Mouse (Mus musculus) layer of hippocampus, adult 9-10 months (tissue): Measurements from ENCODE around the gene Ropn1l.

Experiments used
- DNase-seq: peaks from one replicate; pipeline ENCODE4 v3.0.0; 2022; ENCODE audit warnings: low spot score

The Ropn1l gene

DNA sequence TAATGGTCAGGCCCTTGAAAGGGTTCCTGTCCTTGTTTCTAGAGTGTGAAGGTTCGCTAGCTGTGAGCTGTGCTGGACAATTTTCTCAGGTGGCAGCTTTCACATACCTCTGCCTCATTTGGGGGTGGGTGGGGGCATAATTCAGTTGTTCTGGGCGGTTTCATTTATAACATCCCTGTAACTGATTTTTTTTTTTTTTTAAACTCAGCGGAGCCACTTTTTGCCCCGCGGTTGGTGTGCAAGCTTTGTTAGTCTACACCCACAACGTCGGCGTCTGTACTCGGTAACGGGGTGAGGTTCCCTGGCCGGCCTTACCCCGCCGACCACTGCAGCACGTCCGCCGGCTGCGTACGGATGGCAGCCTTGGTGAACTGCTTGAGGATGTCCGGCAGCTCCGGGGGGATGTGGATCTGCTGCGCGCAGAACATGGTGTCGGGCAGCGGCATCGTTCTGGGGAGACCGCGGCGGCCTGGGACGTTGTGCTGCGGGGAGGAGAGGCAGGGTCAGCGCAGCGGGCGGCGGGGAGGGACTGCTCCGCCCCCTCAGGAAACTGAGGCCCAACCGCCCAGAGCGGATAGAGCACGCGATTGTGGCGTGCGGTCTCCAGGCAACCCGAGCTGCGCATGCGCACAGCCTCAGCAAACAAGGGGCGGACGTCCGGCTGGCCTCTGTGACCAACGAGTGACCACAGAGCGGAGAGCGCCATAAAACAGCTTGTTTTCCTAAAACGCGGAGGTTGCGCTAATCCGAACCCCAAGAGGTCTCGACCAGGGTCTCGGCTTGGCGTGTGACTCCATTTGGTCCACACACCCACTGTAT lies at the start of gene Ropn1l:
Gene Ropn1l (minus strand): TSS at position 640 of the 819 bp plus-strand sequence.
- DNase-seq, result peak; percentile 71

DNA sequence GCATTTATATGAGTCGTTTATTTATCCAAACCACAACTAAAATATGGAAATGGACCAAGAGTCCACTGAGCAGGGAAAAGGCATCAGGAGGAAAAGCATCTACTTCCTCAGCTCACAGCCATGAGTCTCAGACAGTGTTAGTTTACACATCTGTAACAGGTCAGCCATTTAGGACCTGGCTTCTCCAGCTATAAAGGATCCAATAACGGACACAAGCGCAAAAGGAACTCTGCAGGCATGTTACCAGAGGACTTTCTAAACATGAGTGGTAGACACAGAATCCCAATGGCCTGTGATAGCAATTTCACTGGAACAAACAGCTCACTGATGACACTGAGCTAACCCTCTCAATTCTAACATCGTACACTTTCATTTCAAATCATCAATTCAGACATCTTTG lies 49.5 kb upstream of the Ropn1l start:
- no peak for DNase-seq

DNA sequence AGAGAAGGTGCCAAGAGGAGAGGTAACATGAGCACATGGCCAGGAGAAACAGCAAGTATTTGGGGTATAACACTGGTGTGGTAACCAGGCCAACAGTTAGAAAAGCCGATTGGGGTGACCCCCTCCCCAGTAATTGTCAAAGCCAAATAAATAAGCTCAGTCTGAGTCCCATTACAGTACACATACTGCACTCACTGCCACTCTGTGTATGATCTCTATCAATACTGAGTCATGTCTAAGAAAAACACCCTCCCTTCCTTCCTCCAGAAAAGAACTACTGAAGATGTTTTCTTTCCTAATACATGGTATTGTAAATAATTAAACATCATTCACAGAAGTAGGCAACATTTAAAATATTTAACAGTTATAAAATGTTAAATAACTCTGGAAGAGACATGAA lies 48.8 kb upstream of the Ropn1l start:
- no peak for DNase-seq

DNA sequence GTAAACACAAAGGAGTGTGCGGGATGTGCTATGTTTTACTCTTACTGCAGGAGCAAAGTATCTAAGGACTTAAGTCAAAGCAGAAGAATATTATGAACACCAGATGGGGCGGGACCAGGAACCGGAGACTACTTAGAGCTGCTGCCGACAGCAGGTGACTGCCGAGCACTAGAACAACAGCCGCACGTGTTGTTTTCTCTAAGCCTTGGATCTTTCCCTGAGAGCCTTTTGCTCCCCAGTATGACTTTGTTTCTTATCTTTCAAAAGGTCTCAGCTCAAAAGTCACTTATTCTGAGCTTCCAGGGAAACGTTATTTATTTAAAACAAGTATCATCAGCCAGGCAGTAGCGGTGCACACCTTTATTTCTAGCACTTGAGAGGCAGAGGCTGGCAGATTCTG lies 41.3 kb upstream of the Ropn1l start:
- DNase-seq, result no peak

DNA sequence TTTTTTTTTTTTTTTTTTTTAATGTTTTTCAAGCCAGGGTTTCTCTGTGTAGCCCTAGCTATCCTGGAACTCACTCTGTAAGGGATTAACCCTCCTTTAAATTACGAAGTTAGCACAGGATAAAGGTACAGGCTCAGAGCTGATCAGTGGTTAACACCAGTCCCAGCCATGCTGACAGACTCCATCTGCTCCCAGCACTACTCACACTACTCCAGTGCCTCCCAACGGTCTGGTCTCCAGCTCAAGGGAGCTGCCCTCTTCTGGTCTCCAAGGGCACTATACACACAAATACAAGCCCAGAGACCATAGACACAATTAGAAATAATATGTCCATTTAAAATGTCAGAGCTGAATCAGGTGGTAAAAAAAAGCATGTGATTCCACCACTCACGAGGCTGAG lies 40.8 kb upstream of the Ropn1l start:
- no peak for DNase-seq

DNA sequence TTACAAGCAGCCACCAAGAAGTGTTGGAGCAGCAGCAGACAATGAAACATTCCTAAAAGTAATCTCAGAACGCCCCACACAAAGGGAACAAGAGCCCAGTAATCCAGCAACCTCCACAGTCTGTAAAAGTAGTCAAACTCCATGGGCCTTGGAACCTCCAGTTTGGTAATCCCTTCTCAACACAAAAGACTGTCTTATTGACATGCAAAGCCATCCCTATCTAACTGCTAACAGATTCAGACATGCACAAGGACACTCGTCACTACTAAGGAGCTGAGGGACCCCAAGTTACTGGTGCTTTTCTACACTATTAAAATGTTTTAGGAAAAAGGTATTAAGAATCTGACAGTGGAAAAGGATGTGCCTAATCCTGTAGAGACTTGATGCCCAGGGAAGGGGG lies 33.9 kb upstream of the Ropn1l start:
- no peak for DNase-seq

DNA sequence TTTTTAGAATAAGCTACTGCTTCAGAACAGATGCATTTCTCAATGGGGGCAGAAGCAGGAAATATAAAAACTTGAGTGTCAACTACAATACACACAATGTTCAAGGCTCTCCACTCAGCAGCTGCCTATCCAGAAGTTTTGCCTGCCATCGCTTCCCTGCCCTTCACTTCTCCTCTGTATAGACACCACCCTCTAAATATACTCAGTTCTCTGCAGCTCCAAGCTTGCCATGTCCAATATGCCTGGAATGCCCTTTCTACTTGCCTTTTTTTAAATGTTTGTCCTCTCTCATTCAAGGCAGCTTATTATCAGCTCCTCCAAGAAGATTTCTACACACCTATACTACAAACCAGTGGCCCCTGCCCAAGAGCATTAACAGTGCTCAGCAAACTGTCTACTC lies 23.1 kb upstream of the Ropn1l start:
- DNase-seq, result no peak

DNA sequence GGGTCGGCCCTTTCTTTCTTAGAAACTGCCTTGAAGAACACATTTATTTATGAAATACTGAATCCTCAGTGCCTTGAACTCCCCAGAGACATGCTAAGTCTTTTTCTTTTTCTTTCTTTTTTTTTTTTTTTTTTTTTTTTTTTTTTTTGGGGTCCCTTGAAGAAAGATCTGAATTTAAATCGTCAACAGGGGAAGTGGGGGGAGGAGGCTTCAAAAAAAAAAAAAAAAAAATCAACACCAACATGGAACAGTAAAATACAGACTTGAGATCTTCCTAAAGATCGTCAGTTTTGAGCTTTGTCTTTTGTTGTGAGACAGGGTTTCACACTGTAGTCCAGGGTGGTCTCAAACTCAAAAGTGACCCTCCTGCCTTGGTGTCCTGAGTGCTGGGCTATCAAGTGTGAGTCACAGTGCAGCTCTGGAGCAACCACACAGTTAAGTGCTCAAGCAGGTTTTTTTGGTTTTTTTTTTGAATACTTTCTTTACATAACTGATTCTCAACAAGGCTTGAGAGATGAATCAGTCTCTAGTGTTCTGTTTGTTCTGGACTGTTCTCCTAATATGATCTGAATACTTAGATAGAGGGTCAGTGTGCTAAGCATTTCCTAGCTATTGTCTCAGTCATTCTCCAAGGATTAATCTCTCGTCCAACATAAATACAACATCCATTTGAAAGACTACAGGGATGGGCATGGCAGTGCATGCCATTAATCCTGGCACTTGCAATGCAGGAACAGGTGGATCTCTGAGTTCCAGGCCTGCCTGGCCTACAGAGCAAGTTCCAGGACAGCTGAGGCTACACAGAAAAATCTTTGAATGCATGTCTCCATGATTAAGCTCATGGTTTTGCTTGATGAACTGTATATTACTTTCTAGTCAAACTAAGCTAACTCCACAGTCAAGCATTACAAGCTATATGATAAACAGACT lies 19.4 kb upstream of the Ropn1l start:
- DNase-seq, result no peak

DNA sequence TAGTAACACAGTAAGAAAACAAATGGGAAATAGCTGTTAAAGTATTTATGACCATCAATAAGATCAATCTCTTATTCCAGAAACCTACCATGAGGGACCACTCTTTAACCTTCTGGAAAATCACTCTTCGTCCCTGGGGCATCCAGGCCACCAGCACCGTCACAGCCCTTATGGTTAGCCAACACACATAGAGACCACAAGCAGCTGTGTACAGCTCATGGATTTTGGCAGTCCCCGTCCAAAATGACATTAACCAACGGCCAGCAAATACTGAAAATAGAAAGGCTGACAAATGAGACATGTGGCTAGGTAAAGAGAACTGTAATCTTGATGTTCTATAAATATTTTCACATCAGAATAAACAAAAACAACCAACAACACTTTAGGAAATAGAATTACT lies 18.0 kb upstream of the Ropn1l start:
- DNase-seq, result no peak

DNA sequence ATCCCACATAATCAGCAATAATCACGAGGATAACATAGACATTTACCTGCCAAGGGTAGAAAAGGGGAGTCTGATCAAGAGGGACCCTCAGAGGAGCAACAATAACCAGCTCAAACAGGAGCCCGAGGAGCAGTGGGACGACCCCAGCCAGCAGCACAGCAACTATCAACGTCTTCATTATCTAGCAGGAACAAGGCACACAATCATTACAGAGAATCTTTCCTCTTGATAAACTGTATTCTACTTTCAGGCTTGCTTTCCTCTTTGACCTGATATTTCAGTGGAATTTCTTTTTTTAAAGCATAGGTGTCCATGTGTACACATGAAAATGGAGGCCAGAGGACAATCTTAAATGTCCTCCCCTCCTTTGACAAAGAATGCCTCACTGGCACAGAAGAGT lies 16.0 kb upstream of the Ropn1l start:
- DNase-seq, result no peak

DNA sequence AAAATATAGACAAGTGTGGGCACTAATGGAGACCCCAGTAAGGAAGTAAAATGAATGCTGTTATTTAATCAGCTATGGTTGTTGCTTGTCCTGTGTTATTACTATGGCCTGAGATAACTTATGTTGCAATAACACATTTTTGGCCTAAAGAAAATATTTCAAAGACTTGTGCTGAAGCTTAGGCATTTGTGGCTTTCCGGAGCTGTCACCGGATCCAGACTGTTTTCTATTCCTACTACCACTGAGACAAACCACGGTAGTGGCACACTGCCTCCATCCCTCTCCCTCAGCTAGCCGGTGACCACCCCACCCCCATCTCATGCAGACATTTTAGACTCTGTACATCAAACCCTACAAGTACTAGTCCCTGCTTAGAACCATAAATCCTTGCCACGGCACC lies 15.3 kb upstream of the Ropn1l start:
- no peak for DNase-seq

DNA sequence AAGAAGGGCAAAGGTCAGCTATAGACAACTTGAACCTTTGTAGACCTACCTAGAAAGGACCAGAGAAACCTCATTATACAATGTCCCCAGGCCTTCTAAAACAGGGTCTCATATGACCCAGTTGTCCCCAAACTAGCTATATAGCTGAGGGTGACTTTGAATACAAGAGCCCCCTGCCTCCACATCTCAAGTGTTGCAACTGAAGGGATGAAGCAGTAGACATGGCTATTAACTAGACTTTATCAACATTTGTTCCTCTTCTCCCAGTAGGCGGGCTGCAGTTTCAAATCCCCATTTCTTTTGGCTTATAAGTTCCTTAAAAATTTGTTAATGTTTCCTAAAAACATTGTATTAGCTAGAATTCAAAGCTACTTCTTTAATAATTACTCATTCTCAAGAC lies 13.2 kb upstream of the Ropn1l start:
- no peak for DNase-seq

DNA sequence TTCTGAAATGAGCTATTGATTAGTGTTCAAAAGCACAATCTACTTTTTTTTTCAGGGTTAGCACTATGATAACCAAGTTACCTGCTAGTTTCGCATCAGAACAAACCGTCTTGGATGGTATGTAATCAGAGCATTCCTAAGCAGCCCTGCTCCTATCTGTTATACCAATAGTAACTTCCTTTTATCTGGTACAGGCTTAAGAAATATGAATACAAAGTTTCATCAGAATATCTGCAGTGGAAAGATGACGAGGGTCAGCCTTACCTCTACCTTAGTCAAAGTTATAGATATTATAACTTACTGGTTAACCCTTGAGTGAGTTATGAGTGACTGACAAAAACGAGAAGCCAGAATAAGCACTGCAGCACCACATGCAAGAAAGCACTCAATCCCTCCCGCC lies 12.8 kb upstream of the Ropn1l start:
- DNase-seq, result no peak

DNA sequence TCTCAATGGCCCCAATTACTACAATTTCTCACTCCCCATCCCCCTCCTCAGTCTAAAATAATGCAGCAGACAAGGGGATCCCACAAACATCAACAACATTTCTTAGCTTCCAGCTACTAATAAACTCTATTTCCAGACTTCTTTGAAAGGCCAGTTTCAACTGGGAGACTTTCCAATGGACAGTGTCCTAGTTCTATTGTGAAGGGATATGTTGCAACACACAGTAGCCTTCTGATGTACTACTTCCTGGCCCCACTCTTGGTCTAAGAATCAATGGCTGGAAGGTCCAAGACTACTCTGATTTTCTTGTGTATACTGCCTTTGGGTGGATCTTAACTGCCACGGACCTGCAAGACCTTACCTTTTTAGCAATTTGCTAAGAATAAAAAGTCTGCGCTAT lies 12.3 kb upstream of the Ropn1l start:
- DNase-seq, result no peak

DNA sequence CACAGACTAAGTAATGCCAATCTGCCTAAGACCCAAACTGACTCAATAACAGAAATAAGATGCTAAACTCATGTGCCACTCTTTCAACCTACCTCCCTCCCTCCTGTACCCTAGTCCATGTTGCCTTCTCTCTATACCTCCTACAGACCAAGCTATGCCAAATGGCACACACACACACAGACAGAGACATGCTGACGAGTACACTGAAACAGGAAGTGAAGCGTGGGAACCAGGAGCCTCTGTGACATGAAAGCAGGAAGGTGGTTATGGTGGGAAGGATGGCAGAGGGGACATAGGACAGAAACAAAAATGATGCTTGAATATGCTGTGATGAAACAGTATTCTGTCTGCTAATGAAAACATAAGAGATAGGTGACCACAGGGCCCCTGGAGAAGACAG lies 7.0 kb upstream of the Ropn1l start:
- no peak for DNase-seq

DNA sequence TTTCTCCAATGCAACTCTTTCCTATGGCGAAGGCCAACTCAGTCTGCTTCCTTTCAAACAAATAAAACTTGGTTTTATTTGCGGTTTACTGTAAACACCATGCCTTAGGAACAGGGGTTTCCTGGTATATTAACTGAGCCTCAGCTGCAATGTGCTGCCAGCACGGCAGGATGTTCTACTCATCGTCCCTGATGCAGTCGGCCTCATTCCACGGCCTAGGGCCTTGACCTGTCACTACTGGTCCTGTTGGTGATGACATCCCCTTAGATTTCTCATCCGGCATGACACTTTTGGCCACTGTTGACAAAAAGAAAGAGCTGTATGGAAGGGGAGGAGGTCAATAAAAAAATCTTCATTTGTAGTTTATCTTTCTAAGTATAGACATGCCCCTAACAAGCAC lies 4.5 kb upstream of the Ropn1l start:
- no peak for DNase-seq

DNA sequence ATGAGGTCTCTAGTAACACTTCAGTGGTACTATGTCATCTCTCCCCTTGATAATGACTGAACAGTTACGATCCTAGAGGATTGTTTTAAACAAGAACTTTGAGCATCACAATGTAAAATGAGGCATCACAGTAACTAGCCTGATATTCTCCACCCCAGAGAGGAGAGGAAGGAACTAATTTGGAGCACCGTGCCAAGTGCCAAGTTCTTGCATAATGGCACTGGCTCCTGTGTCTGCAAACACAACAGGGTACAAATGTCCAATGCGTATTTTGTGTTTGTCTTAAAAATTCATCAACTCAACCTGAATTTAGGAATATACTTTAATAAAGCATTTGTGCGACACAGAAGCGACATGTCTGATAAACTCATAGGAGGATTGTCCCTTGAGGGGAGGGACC lies 2.8 kb upstream of the Ropn1l start:
- no peak for DNase-seq

DNA sequence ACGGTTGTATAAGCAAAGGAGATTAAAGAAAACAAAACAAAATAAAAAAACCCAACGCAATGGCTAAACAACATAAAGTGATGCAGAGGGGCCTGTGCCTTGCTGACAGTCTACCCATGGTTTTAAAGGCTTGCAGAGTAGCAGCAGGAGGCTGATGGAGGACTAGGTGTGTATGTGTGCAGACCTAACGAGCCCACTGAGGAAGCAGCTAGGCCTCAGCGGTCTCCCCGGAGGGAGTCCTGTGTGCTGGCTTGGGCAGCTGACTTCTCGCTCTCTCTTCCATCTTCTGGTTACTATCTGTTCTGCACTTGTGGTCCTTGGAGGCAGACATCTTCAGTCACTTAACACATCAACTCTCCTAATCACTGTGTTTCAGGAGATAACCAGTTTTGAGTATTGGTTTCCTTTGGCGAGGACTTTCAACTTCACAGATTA lies 1.3 kb upstream of the Ropn1l start:
- no peak for DNase-seq

DNA sequence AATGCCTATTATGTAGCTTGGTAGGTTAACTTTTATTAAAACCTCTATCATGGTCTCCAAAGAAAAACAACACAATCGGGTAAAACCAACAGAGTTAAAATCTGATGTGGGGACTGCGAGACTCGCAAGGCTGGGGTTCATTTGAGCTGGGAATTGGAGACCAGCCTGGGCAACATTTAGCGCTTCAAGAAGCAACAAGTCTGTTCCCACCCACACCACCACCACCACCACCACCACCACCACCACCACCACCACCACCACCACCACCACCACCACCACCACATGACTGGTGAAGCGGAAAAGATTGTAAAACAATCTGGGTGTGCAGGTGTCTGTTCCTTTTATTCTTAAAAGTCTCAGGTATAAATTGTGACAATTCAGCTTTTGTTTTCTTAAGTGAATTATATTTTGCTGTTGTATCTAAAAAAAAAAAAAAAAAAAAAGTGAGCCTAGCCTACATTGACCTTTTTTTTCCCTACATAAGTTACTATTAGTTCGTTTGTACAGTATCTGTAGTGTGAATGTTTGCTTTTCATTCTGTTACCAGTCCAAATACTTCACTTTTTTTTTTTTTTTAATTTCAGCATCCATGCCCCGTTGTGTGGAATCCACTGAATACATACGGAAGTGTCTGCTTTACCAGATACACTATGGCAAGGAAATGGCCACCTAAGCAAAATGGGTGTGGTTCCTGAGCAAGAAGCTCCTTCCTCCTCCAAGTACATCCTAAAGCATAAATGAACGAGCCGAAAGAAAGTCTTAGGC lies 741 bp upstream of the Ropn1l start:
- no peak for DNase-seq

DNA sequence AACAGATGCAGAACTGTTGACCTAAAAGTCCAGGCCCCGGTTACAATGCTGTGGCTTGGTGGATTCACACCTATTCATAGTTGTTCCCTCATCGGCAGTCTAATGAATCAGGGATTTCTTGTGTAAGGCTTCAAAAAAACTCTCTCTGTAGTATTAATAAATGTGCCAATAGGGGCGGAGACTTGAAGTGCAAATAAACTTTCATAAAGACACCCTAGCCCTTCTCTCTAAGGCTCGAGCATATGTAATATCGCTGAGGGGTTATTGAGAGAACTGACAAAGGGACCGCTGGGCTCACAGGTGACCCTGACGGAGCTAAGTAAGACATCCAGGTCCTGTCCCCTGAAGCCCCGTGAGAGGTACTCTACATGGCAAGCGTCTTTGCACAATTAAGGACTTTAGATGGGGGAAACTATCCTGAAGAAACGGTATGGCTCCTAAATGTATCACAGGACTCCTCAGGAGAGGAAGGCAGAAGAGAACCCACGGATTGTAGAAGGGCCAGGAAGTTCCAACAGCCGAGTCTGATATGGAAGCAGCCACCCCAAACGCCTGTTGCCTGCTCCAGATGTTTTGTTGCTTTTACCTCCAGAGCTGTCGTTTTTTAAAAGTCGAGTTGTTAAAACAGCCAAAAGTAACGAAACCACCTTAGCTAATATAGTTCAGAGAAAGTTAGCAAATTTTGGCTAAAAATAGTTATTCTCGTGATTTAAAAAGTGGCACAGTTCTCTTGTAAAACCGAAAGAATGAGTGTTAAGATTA lies 1.0 kb downstream of the Ropn1l start:
- no peak for DNase-seq

DNA sequence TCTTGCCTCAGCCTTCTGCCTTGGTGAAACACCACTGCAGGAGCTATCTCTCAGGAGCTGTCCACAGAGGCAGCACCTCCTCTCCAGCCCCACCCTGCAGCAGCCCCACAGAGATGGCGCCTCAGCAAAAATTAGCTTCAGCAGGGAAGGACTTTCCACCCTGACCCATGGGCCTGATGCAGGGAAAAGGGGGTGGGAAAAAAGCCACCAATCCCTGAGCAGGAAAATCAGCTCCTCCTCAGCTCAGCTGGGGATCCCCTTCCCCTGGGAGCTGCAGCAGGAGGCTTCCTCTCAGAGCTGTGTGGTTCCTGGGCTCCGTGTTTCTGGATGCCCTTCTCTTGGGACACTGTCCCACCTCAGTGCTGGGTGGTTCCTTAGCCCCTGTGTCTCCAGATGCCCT lies 3.8 kb downstream of the Ropn1l start:
- DNase-seq, result no peak

DNA sequence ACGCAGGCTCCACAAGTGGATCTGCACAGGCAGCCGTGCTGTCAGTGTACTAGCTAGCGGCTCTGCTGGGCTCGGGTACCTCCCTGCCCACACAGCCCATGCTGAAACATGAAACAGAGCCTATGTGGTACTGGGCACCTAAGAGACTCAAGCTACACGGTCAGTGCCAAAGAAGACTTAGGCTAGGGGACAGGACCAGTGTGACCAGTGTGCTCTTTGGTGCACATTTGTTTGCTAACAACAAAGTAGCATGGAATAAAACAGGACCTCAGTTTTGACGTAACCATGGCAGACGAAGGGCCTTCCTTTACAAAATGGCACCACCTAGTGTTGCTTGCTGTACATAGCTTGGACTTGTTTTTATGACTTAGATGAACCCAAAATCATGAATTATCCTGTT lies 6.4 kb downstream of the Ropn1l start:
- DNase-seq, result no peak
